Comparison of ENCODE assay signal across 12 mouse cellular contexts in genomic region chr1:183047913-183048523, GRCm38 (mm10).
DNase-seq lines count a peak whose midpoint lies in the region; ATAC-seq lines count a peak whose summit lies in the region.
"Had no signal": no experiment of that assay in that cellular context is flagged by ENCODE, and none has a peak within 500 bp of the region (broad histone marks: within the 10 kb centered on the region; RNA-seq: fewer than 3 reads in every experiment).

No protein-coding gene starts in this region.

- ATAC-seq in embryonic facial prominence, embryonic 15.5 days (ENCODE audit: insufficient number of reproducible peaks, low FRiP score, low TSS enrichment, low read depth), result no peak
- ATAC-seq in neural tube, embryonic 13.5 days (ENCODE audit: low read depth), result peak; percentile 24
- ATAC-seq in frontal cortex, adult (ENCODE audit: low TSS enrichment), result no peak
- ATAC-seq: inflammation-experienced regulatory T-cells, adult 6 months had no signal

- H3K9ac ChIP-seq in embryonic facial prominence, embryonic 15.5 days, result no peak overlapping the region
- no peak overlapping the region for H3K9ac ChIP-seq in neural tube, embryonic 13.5 days

- peak overlapping the region; percentile 35; the same call in 1 of the 2 replicates for H3K27ac ChIP-seq in embryonic facial prominence, embryonic 15.5 days (replicated peaks)
- no peak overlapping the region for H3K27ac ChIP-seq in embryonic facial prominence, embryonic 10.5 days (replicated peaks)
- H3K27ac ChIP-seq in neural tube, embryonic 13.5 days (replicated peaks), result peak overlapping the region; percentile 62

- DNase-seq in embryonic facial prominence, embryonic 10.5 days (ENCODE audit: low spot score), result no peak
- DNase-seq in kidney, adult 18-20 months, result peak; percentile 13
- no peak for DNase-seq in kidney, adult 9 months
- DNase-seq in neural tube, embryonic 10.5 days (ENCODE audit: extremely low spot score, low spot score), result no peak
- DNase-seq in frontal cortex, postnatal 10 days (ENCODE audit: low spot score in 2 of 2), result no peak
- DNase-seq: gastrocnemius, postnatal 25 days had no signal

- WGBS in embryonic facial prominence, embryonic 15.5 days, result 56% methylated on average over 5 of the region's 5 CpGs
- WGBS in embryonic facial prominence, embryonic 10.5 days, result 82% methylated on average over 5 of the region's 5 CpGs
- 43% methylated on average over 5 of the region's 5 CpGs for WGBS in neural tube, embryonic 13.5 days

- no peak overlapping the region for H3K4me3 ChIP-seq in embryonic facial prominence, embryonic 15.5 days (replicated peaks)
- no peak overlapping the region for H3K4me3 ChIP-seq in embryonic facial prominence, embryonic 10.5 days
- H3K4me3 ChIP-seq in neural tube, embryonic 13.5 days, result no peak overlapping the region
- H3K4me3 ChIP-seq: megakaryocyte, embryonic 14.5 days had no signal

- peaks cover 34% of the 10 kb centered on the region for H3K4me1 ChIP-seq in embryonic facial prominence, embryonic 15.5 days
- H3K4me1 ChIP-seq in embryonic facial prominence, embryonic 10.5 days, result peaks cover 34% of the 10 kb centered on the region
- H3K4me1 ChIP-seq in neural tube, embryonic 13.5 days (replicated peaks), result peaks cover 32% of the 10 kb centered on the region

- no peaks in the 10 kb centered on the region for H3K27me3 ChIP-seq in embryonic facial prominence, embryonic 15.5 days
- H3K27me3 ChIP-seq in embryonic facial prominence, embryonic 10.5 days (replicated peaks; ENCODE audit: low read depth, poor library complexity, severe bottlenecking), result peaks cover 36% of the 10 kb centered on the region
- peaks cover 25% of the 10 kb centered on the region for H3K27me3 ChIP-seq in neural tube, embryonic 13.5 days

- no peaks in the 10 kb centered on the region for H3K36me3 ChIP-seq in embryonic facial prominence, embryonic 15.5 days
- H3K36me3 ChIP-seq in embryonic facial prominence, embryonic 10.5 days (replicated peaks), result no peaks in the 10 kb centered on the region
- no peaks in the 10 kb centered on the region for H3K36me3 ChIP-seq in neural tube, embryonic 13.5 days

- no peaks in the 10 kb centered on the region for H3K9me3 ChIP-seq in embryonic facial prominence, embryonic 15.5 days (replicated peaks)
- H3K9me3 ChIP-seq in embryonic facial prominence, embryonic 10.5 days, result no peaks in the 10 kb centered on the region
- H3K9me3 ChIP-seq in neural tube, embryonic 13.5 days, result no peaks in the 10 kb centered on the region

- no peak overlapping the region for H3K4me2 ChIP-seq in embryonic facial prominence, embryonic 15.5 days (replicated peaks)
- no peak overlapping the region for H3K4me2 ChIP-seq in neural tube, embryonic 13.5 days
- H3K4me2 ChIP-seq: liver, embryonic 11.5 days had no signal
